Mouse (Mus musculus) intestine, postnatal 0 days (tissue): Measurements from ENCODE around the gene Gna13. TPM values are rescaled to one million over a fixed set of nuclear protein-coding genes. Genes with fewer than 3 reads are reported as not detected.

Experiments used
- ATAC-seq: fragments of 200-750 bp; cut with Nextera tagmentation; 2 replicates; pipeline ENCODE4 v1.8.0; 2017; ENCODE audit warnings: mild to moderate bottlenecking, moderate TSS enrichment, moderate library complexity
- H3K27ac ChIP-seq: fragments of 300-500 bp; sonication (generic); 2 replicates; pipeline ENCODE4 v1.5.1; 2014; ENCODE audit warnings: mild to moderate bottlenecking, low read depth, low read length, moderate library complexity
- H3K27me3 ChIP-seq: fragments of 300-500 bp; sonication (generic); replicated peaks from 2 replicates; pipeline ENCODE4 v1.6.1; 2014; ENCODE audit warnings: low read length, mixed read lengths; ENCODE audit not compliant: control insufficient read depth, insufficient read depth
- H3K36me3 ChIP-seq: fragments of 300-500 bp; sonication (generic); 2 replicates; pipeline ENCODE4 v1.6.1; 2014; ENCODE audit warnings: mild to moderate bottlenecking, moderate library complexity; ENCODE audit not compliant: control insufficient read depth, insufficient read depth
- H3K4me1 ChIP-seq: fragments of 300-500 bp; sonication (generic); replicated peaks from 2 replicates; pipeline ENCODE4 v1.6.1; 2014; ENCODE audit warnings: antibody characterized with exemption, low read length, mixed read lengths; ENCODE audit not compliant: control insufficient read depth, insufficient read depth
- H3K4me2 ChIP-seq: fragments of 300-500 bp; sonication (generic); replicated peaks from 2 replicates; pipeline ENCODE4 v1.6.1; 2014; ENCODE audit warnings: low read depth, mild to moderate bottlenecking, moderate library complexity
- H3K4me3 ChIP-seq: fragments of 300-500 bp; sonication (generic); 2 replicates; pipeline ENCODE4 v1.5.1; 2014; ENCODE audit warnings: low read depth, low read length
- H3K9ac ChIP-seq: fragments of 300-500 bp; sonication (generic); 2 replicates; pipeline ENCODE4 v1.6.1; 2014; ENCODE audit warnings: mild to moderate bottlenecking, low read depth, low read length
- H3K9me3 ChIP-seq: fragments of 300-500 bp; sonication (generic); 2 replicates; pipeline ENCODE4 v1.6.1; 2016; ENCODE audit warnings: mixed run types; ENCODE audit not compliant: control insufficient read depth
- CTCF ChIP-seq: sonication (generic); IDR thresholded peaks from 2 replicates; pipeline ENCODE4 v1.5.1; 2016; ENCODE audit warnings: low read depth, mild to moderate bottlenecking, control low read depth, antibody characterized with exemption, moderate library complexity
- WGBS: fragments of 180-500 bp; shearing (Covaris S2); extraction: QIAGEN DNeasy Blood & Tissue Kit; methylation state at CpG from one replicate; pipeline ENCODE4 v1.1.7; 2014; 5-methylcytosine and 5-hydroxymethylcytosine counted together
- polyA plus RNA-seq: library from polyadenylated mRNA; unstranded; fragments of >200 nt; fragmentation: Nextera tagmentation; extraction: Ambion mirVana; gene quantifications from 2 replicates; pipeline ENCODE4 v1.2.1, GENCODE M21; 2015

Gna13 gene
- polyA plus RNA-seq, 1 experiment from 2014 or later = 81.7 TPM

DNA sequence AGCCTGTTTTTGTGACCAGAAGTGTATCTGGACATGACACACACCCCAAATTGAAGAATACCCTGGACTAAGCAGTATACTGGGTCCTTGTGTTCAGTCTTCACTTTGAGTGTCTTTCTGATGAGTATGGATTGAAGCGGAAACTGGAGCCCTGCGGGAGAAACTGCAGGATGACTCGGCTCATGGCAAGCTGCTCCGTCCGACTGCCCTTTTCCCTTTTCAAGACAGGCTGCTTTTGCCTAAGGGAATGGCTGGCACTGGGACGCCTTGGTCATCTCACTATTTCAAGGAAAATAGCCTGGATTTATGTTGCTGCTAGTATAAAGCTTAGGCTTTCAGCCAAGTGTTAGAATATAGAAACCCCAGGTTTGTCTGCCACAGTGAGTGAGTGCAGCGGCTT is 28.6 kb downstream of the Gna13 start:
- Histone ChIP-seq H3K9me3 (no peaks in the 10 kb centered on the region), H3K36me3 (peaks cover 29% of the 10 kb centered on the region), H3K4me3 (no peak overlapping the region), H3K27ac (no peak overlapping the region), H3K9ac (no peak overlapping the region), H3K4me2 (no peak overlapping the region), H3K4me1 (no peaks in the 10 kb centered on the region), H3K27me3 (no peaks in the 10 kb centered on the region)
- WGBS = 84% methylated on average over 7 of the region's 7 CpGs
- ATAC-seq = no peak
- no peak for TF ChIP-seq CTCF

- no peak for TF ChIP-seq CTCF
- H3K4me1 ChIP-seq = no peaks in the 10 kb centered on the region
- H3K9ac ChIP-seq = no peak overlapping the region
- H3K36me3 ChIP-seq = peaks cover 35% of the 10 kb centered on the region
- no peak overlapping the region for H3K4me3 ChIP-seq
- no peak overlapping the region for H3K4me2 ChIP-seq
- H3K9me3 ChIP-seq = no peaks in the 10 kb centered on the region
- ATAC-seq = no peak
- 71% methylated on average over 7 of the region's 7 CpGs for WGBS
- H3K27ac ChIP-seq = no peak overlapping the region
- H3K27me3 ChIP-seq = no peaks in the 10 kb centered on the region
These were observed 29.1 kb downstream of the Gna13 start for GRCm38 (mm10) chr11:109391760-109392159.

- H3K9me3 ChIP-seq = no peaks in the 10 kb centered on the region
- 76% methylated on average over 9 of the region's 9 CpGs for WGBS
- H3K36me3 ChIP-seq = peaks cover 43% of the 10 kb centered on the region
- no peak overlapping the region for H3K9ac ChIP-seq
- no peak overlapping the region for H3K4me3 ChIP-seq
- H3K27ac ChIP-seq = no peak overlapping the region
- H3K4me1 ChIP-seq = no peaks in the 10 kb centered on the region
- TF ChIP-seq CTCF = no peak
- no peak for ATAC-seq
- H3K27me3 ChIP-seq = no peaks in the 10 kb centered on the region
- no peak overlapping the region for H3K4me2 ChIP-seq
These were observed 30.0 kb downstream of the Gna13 start for GRCm38 (mm10) chr11:109392601-109393000.

- 81% methylated on average over 9 of the region's 9 CpGs for WGBS
- Histone ChIP-seq H3K36me3 (peaks cover 59% of the 10 kb centered on the region), H3K4me1 (no peaks in the 10 kb centered on the region), H3K9ac (no peak overlapping the region), H3K27ac (no peak overlapping the region), H3K27me3 (no peaks in the 10 kb centered on the region), H3K9me3 (no peaks in the 10 kb centered on the region), H3K4me3 (no peak overlapping the region), H3K4me2 (no peak overlapping the region)
- no peak for TF ChIP-seq CTCF
- no peak for ATAC-seq
These were observed 32.1 kb downstream of the Gna13 start for GRCm38 (mm10) chr11:109394758-109395157.

- H3K27me3 ChIP-seq = no peaks in the 10 kb centered on the region
- H3K4me1 ChIP-seq = no peaks in the 10 kb centered on the region
- H3K9ac ChIP-seq = no peak overlapping the region
- no peak overlapping the region for H3K4me3 ChIP-seq
- no peak for ATAC-seq
- H3K36me3 ChIP-seq = peaks cover 59% of the 10 kb centered on the region
- no peak overlapping the region for H3K27ac ChIP-seq
- 85% methylated on average over 9 of the region's 9 CpGs for whole genome bisulfite sequencing
- no peak for TF ChIP-seq CTCF
- no peaks in the 10 kb centered on the region for H3K9me3 ChIP-seq
- H3K4me2 ChIP-seq = no peak overlapping the region
These were observed 32.7 kb downstream of the Gna13 start for GRCm38 (mm10) chr11:109395291-109395690.

GRCm38 (mm10) chr11:109406431-109406830 is 43.8 kb downstream of the Gna13 start:
- H3K27ac ChIP-seq = no peak overlapping the region
- TF ChIP-seq CTCF = no peak
- H3K27me3 ChIP-seq = no peaks in the 10 kb centered on the region
- H3K36me3 ChIP-seq = no peaks in the 10 kb centered on the region
- no peak overlapping the region for H3K9ac ChIP-seq
- WGBS = 91% methylated on average over 5 of the region's 5 CpGs
- H3K4me1 ChIP-seq = no peaks in the 10 kb centered on the region
- H3K4me3 ChIP-seq = no peak overlapping the region
- no peaks in the 10 kb centered on the region for H3K9me3 ChIP-seq
- H3K4me2 ChIP-seq = no peak overlapping the region
- no peak for ATAC-seq

DNA sequence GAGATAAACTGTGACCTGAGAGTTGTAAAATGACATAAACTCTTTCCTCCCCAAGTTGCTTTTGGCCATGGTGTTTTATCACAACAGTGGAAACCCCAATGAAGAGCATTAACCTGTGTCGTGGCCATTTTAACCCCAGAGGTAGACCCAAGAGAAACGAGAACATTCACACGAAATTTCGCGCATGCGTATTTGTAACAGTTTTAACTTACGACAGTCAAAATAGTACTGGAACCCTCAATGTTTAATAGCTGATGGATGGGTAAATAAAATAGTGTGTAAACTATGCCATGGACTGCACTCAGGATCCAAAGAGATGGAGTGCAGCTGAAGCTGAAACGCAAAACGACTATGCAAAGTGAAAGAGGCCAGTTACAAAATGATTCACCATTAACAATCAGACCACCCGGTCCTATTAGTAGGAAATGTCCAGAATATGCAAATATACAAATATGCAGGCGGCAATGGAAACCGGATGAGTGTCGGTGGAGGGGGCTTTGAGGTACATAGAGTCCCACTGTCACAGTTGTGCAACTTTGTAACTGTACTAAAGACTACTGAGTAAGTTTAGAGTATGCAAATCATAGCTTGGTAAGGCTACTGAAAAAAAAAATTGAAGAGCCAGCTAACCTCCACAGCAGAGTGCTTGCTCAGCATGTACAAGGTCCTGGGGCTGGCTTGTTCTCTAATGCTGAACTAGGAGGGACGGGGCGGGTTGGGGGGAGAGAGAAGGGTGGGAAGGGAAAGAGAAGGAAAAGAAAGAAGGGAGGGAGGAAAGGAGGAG is 47.8 kb downstream of the Gna13 start:
- no peak overlapping the region for H3K4me3 ChIP-seq
- no peaks in the 10 kb centered on the region for H3K4me1 ChIP-seq
- no peaks in the 10 kb centered on the region for H3K27me3 ChIP-seq
- H3K36me3 ChIP-seq = no peaks in the 10 kb centered on the region
- no peak for ATAC-seq
- H3K9ac ChIP-seq = no peak overlapping the region
- 76% methylated on average over 15 of the region's 15 CpGs for WGBS
- no peak overlapping the region for H3K4me2 ChIP-seq
- H3K27ac ChIP-seq = no peak overlapping the region
- no peaks in the 10 kb centered on the region for H3K9me3 ChIP-seq
- no peak for TF ChIP-seq CTCF
